Mouse (Mus musculus): ENCODE results near the gene Nat9.

GRCm38 (mm10) chr11:115192180-115192579, 4.5 kb upstream of the Nat9 start:
- TF ChIP-seq POLR2A (IDR thresholded peaks at IDR 0.05; ENCODE audit: borderline replicate concordance, extremely low read depth, insufficient read depth, insufficient read length, poor library complexity, severe bottlenecking) (no peak), CTCF (IDR thresholded peaks at IDR 0.05; ENCODE audit: borderline replicate concordance, extremely low read depth, insufficient read depth, insufficient read length) (no peak)

All from brain, embryonic 14.5 days (tissue).